Mouse (Mus musculus): ENCODE data around the gene Zfp775. TPM values are rescaled to one million over a fixed set of nuclear protein-coding genes. Genes with fewer than 3 reads are reported as not detected.

Zfp775 gene
- polyA plus RNA-seq, 1 experiment from 2014 or later = 2.0 TPM

DNA sequence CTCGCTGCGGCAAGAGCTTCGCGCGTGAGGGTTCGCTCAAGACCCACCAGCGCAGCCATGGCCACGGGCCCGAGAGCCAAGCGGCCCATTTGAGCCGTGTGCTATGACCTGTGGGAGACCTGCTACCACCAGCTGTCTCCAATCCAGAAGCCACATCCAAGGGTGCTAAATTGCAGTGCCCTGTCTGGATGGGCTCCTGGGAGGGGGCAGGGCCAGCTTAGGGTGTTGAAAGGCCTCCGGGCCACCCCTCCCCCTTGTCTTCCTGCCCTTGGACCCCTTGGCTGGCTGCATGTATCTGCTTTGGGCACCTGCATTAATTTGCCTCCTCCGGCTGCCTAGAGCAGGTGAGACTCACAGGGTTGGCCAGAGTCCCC, 27.8 kb downstream of the Zfp775 start:
- H3K4me1 ChIP-seq (replicated peaks) = peaks cover 20% of the 10 kb centered on the region
- H3K36me3 ChIP-seq = no peaks in the 10 kb centered on the region
- H3K9ac ChIP-seq = no peak overlapping the region
- H3K27me3 ChIP-seq = peaks cover 50% of the 10 kb centered on the region
- H3K9me3 ChIP-seq (replicated peaks) = no peaks in the 10 kb centered on the region
- ATAC-seq (ENCODE audit: low read depth) = no peak
- WGBS (ENCODE audit: insufficient replicate concordance) = 13% methylated on average over 13 of the region's 13 CpGs
- H3K4me2 ChIP-seq = peak overlapping the region; percentile 65
- H3K4me3 ChIP-seq (replicated peaks) = peak overlapping the region; percentile 47
- DNase-seq = no peak
- no peak overlapping the region for H3K27ac ChIP-seq

GRCm38 (mm10) chr6:48630831-48631230, 29.0 kb downstream of the Zfp775 start:
- no peak for ATAC-seq (ENCODE audit: low read depth)
- Histone ChIP-seq H3K4me1 (replicated peaks) (peaks cover 21% of the 10 kb centered on the region), H3K4me2 (no peak overlapping the region), H3K27me3 (peaks cover 44% of the 10 kb centered on the region), H3K9me3 (replicated peaks) (no peaks in the 10 kb centered on the region), H3K27ac (no peak overlapping the region), H3K9ac (no peak overlapping the region), H3K4me3 (replicated peaks) (no peak overlapping the region), H3K36me3 (no peaks in the 10 kb centered on the region)
- WGBS (ENCODE audit: insufficient replicate concordance) = 66% methylated on average over 8 of the region's 8 CpGs
- no peak for DNase-seq

- Histone ChIP-seq H3K27ac (no peak overlapping the region), H3K27me3 (peaks cover 4% of the 10 kb centered on the region; the same call in 1 of the 2 replicates), H3K9ac (no peak overlapping the region), H3K4me1 (replicated peaks) (0 out of 2 replicates have a peak, but pooled peaks cover 3% of the 10 kb centered on the region), H3K4me2 (no peak overlapping the region), H3K36me3 (no peaks in the 10 kb centered on the region), H3K4me3 (replicated peaks) (no peak overlapping the region), H3K9me3 (replicated peaks) (no peaks in the 10 kb centered on the region)
- ATAC-seq (ENCODE audit: low read depth) (peak; percentile 66), DNase-seq (no peak)
- 23% methylated on average over 2 of the region's 2 CpGs for WGBS (ENCODE audit: insufficient replicate concordance)
These were observed 33.2 kb downstream of the Zfp775 start for GRCm38 (mm10) chr6:48635105-48635504.

DNA sequence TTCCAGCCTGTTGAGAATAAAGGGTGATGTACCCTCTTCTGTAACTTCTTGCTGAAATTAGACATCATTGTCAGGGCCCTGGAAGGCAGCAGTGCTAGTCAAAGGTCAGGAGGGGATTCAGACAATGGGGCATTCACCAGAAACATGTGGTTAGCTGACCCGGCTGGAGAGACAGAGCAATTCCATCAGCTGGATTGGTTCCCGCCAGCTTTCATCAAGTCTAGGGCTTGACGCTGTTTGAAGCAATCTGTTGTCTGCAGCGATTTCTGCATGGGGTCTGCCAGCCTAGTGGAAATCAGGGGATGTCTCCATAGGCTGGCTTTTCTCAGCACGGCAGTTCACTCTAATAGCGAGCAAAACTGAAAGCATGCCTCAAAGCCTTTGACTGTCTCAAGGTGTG, 34.7 kb downstream of the Zfp775 start:
- no peak for DNase-seq
- Histone ChIP-seq H3K9ac (no peak overlapping the region), H3K9me3 (replicated peaks) (no peaks in the 10 kb centered on the region), H3K4me1 (replicated peaks) (0 out of 2 replicates have a peak, but pooled peaks cover 3% of the 10 kb centered on the region), H3K4me3 (replicated peaks) (no peak overlapping the region), H3K27me3 (no peaks in the 10 kb centered on the region), H3K4me2 (no peak overlapping the region), H3K27ac (no peak overlapping the region), H3K36me3 (no peaks in the 10 kb centered on the region)
- 68% methylated on average over 6 of the region's 6 CpGs for WGBS (ENCODE audit: insufficient replicate concordance)
- ATAC-seq (ENCODE audit: low read depth) = no peak

DNA sequence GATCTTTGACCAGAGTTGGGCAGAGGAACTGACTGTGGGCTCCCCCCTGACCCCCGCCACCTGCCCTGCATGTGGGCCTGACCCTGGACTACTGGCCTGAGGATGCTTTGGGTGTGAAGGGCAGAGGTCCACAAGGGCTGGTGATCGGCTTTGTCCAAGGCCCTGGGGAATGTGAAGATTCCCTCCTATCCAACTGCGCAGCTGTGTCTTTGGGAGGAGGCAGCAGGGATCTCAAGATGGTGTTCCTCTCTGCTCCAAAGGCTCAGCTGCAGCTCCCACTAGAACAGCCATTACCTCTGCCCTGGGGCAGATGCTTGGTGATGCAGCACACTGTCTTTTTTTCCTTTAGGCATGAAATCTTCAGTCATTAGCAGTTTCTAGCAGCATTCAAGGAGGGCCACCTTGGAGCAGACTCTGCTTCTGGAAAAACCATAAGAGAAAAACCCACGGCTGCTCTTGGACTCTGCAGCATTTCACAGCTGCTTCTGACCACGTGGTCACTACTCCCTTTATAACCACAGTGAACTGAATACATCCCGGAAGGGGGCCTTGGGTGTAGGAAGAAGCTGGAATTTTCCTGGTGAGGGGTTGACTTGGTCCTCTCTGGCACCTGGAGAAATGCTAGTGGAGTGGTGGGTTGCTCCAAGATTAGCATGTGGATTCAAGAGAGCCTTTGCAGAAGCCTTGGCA, 36.1 kb downstream of the Zfp775 start:
- no peaks in the 10 kb centered on the region for H3K27me3 ChIP-seq
- no peak overlapping the region for H3K4me2 ChIP-seq
- H3K36me3 ChIP-seq = no peaks in the 10 kb centered on the region
- H3K27ac ChIP-seq = no peak overlapping the region
- 0 out of 2 replicates have a peak, but pooled peaks cover 3% of the 10 kb centered on the region for H3K4me1 ChIP-seq (replicated peaks)
- no peak for ATAC-seq (ENCODE audit: low read depth)
- 58% methylated on average over 6 of the region's 6 CpGs for WGBS (ENCODE audit: insufficient replicate concordance)
- no peak for DNase-seq
- H3K4me3 ChIP-seq (replicated peaks) = no peak overlapping the region
- no peaks in the 10 kb centered on the region for H3K9me3 ChIP-seq (replicated peaks)
- H3K9ac ChIP-seq = no peak overlapping the region

- Histone ChIP-seq H3K4me2 (no peak overlapping the region), H3K27ac (no peak overlapping the region), H3K36me3 (no peaks in the 10 kb centered on the region), H3K9ac (no peak overlapping the region), H3K9me3 (replicated peaks) (no peaks in the 10 kb centered on the region), H3K27me3 (no peaks in the 10 kb centered on the region), H3K4me1 (replicated peaks) (0 out of 2 replicates have a peak, but pooled peaks cover 3% of the 10 kb centered on the region), H3K4me3 (replicated peaks) (no peak overlapping the region)
- no peak for ATAC-seq (ENCODE audit: low read depth)
- no peak for DNase-seq
- 31% methylated on average over 2 of the region's 2 CpGs for WGBS (ENCODE audit: insufficient replicate concordance)
These were observed 36.7 kb downstream of the Zfp775 start for GRCm38 (mm10) chr6:48638553-48638952.

DNA sequence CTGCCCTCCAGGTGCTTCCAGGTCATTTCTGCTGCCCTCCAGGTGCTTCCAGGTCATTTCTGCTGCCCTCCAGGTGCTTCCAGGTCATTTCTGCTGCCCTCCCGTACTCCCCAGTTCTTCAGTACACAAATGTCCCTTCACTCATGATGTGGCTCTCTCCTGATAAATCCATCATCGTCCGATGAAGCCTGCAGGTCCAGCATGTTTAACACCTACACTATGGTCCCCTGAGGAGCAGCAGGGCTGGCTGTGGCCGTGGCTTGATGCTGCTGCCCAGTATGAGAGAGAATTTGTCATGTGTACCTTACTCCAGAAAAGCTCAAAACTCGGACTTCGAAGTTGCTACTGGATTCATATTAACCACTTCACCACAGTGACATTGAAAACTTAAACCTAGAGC, 39.5 kb downstream of the Zfp775 start:
- no peak for DNase-seq
- Histone ChIP-seq H3K9ac (no peak overlapping the region), H3K27ac (no peak overlapping the region), H3K4me1 (replicated peaks) (peaks cover 3% of the 10 kb centered on the region; the same call in 1 of the 2 replicates), H3K4me3 (replicated peaks) (no peak overlapping the region), H3K36me3 (no peaks in the 10 kb centered on the region), H3K4me2 (no peak overlapping the region), H3K27me3 (no peaks in the 10 kb centered on the region; the same call in 1 of the 2 replicates), H3K9me3 (replicated peaks) (no peaks in the 10 kb centered on the region)
- no peak for ATAC-seq (ENCODE audit: low read depth)
- 50% methylated on average over 6 of the region's 6 CpGs for WGBS (ENCODE audit: insufficient replicate concordance)

DNA sequence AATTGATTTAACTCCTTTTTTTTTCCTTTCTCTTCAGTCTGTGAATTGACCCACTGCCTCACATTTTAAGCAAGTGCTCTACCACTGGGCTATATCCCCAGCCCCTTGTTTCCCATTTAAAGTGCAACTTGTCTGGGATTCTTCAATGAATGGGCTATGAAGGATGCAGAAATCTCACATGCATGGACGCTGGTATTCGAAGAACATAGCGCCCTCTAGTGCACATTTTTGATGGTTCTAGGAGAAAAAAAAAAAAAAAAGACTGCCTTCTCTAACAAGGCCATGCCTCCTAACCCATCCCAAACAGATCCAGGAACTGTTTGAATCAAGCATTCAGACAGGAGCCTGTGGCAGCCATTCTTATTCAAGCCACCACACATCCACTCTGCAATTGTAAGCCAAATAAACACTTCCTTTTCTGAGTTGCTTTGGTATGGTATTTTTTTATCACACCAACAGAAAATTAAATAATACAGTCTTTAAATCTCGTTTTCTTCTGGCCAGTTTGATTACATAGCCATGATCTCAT, 41.0 kb downstream of the Zfp775 start:
- WGBS (ENCODE audit: insufficient replicate concordance) = 12% methylated on average over 4 of the region's 4 CpGs
- H3K4me1 ChIP-seq (replicated peaks) = peaks cover 3% of the 10 kb centered on the region; the same call in 1 of the 2 replicates
- no peak overlapping the region for H3K4me3 ChIP-seq (replicated peaks)
- H3K36me3 ChIP-seq = no peaks in the 10 kb centered on the region
- no peak overlapping the region for H3K4me2 ChIP-seq
- H3K27me3 ChIP-seq = no peaks in the 10 kb centered on the region; the same call in 1 of the 2 replicates
- no peaks in the 10 kb centered on the region for H3K9me3 ChIP-seq (replicated peaks)
- ATAC-seq (ENCODE audit: low read depth) (no peak), DNase-seq (no peak)
- H3K27ac ChIP-seq = no peak overlapping the region
- no peak overlapping the region for H3K9ac ChIP-seq

DNA sequence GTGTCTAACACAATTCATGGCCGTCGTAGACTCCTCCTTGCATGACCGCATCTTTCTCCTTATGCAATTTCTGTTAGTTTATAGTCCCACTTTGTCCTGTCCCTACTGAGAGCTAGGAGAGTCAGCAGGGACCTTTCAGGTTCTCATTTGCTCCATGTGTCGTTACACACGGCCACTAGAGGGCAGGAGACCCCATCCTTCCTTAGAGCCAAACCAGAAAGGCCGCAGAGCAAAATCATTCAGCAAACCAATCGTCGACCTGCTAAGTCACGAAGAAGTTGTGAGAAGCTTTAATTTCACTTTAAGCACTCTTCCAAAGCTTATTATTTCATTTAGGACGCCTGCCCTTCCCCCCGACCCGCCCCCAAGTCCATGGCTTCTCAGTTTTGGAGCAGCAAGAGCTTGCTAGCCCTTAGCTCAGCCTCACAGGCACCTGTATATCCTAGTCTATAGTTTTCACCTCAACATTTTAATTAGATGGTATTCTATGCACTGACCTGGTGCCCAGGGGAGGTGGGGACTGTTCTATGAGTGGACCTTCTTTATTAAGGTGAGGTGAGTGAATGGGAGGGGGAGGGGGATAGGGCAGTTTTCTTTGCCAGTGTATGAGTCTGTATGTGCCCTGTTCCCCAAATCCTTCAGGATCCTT, 43.9 kb downstream of the Zfp775 start:
- DNase-seq = peak; percentile 21
- no peaks in the 10 kb centered on the region for H3K36me3 ChIP-seq
- no peak overlapping the region for H3K4me3 ChIP-seq (replicated peaks)
- no peak overlapping the region for H3K4me2 ChIP-seq
- peaks cover 3% of the 10 kb centered on the region; the same call in 1 of the 2 replicates for H3K4me1 ChIP-seq (replicated peaks)
- no peaks in the 10 kb centered on the region for H3K9me3 ChIP-seq (replicated peaks)
- ATAC-seq (ENCODE audit: low read depth) = no peak
- H3K9ac ChIP-seq = no peak overlapping the region
- WGBS (ENCODE audit: insufficient replicate concordance) = 4% methylated on average over 12 of the region's 12 CpGs
- no peaks in the 10 kb centered on the region; the same call in 1 of the 2 replicates for H3K27me3 ChIP-seq
- no peak overlapping the region for H3K27ac ChIP-seq

- Histone ChIP-seq H3K4me1 (replicated peaks) (peaks cover 3% of the 10 kb centered on the region; the same call in 1 of the 2 replicates), H3K36me3 (no peaks in the 10 kb centered on the region), H3K4me2 (no peak overlapping the region), H3K9ac (no peak overlapping the region), H3K27ac (no peak overlapping the region), H3K4me3 (replicated peaks) (no peak overlapping the region), H3K27me3 (no peaks in the 10 kb centered on the region; the same call in 1 of the 2 replicates), H3K9me3 (replicated peaks) (no peaks in the 10 kb centered on the region)
- no peak for DNase-seq
- no peak for ATAC-seq (ENCODE audit: low read depth)
- 50% methylated on average over 4 of the region's 4 CpGs for WGBS (ENCODE audit: insufficient replicate concordance)
These were observed 44.4 kb downstream of the Zfp775 start for GRCm38 (mm10) chr6:48646309-48646690.

GRCm38 (mm10) chr6:48646995-48647394, 45.1 kb downstream of the Zfp775 start, which contains the start of gene Gimap8:
TSS of gene Gimap8 (plus strand) at chr6:48647234.
- no peak for ATAC-seq (ENCODE audit: low read depth)
- Histone ChIP-seq H3K4me2 (no peak within 1 kb of the TSS; the same call in 1 of the 2 replicates), H3K4me3 (replicated peaks) (no peak within 1 kb of the TSS), H3K4me1 (replicated peaks) (peaks cover 3% of the 10 kb centered on the region; the same call in 1 of the 2 replicates), H3K9me3 (replicated peaks) (no peaks in the 10 kb centered on the region), H3K36me3 (no peaks in the 10 kb centered on the region), H3K27ac (no peak within 1 kb of the TSS), H3K27me3 (no peaks in the 10 kb centered on the region; the same call in 1 of the 2 replicates), H3K9ac (no peak within 1 kb of the TSS)
- DNase-seq = no peak
- WGBS (ENCODE audit: insufficient replicate concordance) = 13% methylated on average over 3 of the region's 3 CpGs

All from liver, embryonic 13.5 days (tissue).